Mouse (Mus musculus) gastrocnemius, adult 2 months (tissue): ENCODE results near the gene C4bp. TPM values are rescaled to one million over a fixed set of nuclear protein-coding genes. Genes with fewer than 3 reads are reported as not detected.
"Not testable (repeated sequence)": the region's sequence is repeated elsewhere in the genome, so short reads cannot be mapped to it uniquely, and the experiment has no call there.

Experiments
- DNase-seq: peaks from one replicate; pipeline ENCODE4 v3.0.0; 2022
- H3K27ac ChIP-seq: fragments of 200-600 bp; 2 replicates; pipeline ENCODE4 v1.8.1; 2022; ENCODE audit warnings: mild to moderate bottlenecking
- H3K4me3 ChIP-seq: fragments of 200-600 bp; 2 replicates; pipeline ENCODE4 v1.8.1; 2022; ENCODE audit warnings: mild to moderate bottlenecking, moderate library complexity
- CTCF ChIP-seq: fragments of 200-600 bp; IDR thresholded peaks from 2 replicates; pipeline ENCODE4 v1.8.1; 2022; ENCODE audit warnings: antibody characterized with exemption, mild to moderate bottlenecking, moderate library complexity
- intact Hi-C: fragments of 180-260 bp; cut with DNase I; formaldehyde crosslinking; loops from one replicate; pipeline ENCODE4 v1.15.1; 2025
- long read RNA-seq, 2 experiments: library from polyadenylated mRNA; stranded (forward); transcript quantifications; one replicate each; pipeline ENCODE4 v2.0.0; 2021
- total RNA-seq, 2 experiments: library from RNA; stranded (reverse); gene quantifications; 2 replicates each; pipeline ENCODE4 v1.2.3; 2021

Gene C4bp
- not detected for total RNA-seq
- long read RNA-seq, experiment 1: 0 reads
- long read RNA-seq, experiment 2: 0 reads

- intact Hi-C loops: no loop called here
- no peak for TF ChIP-seq CTCF
- no peak for DNase-seq
These were observed at the start of gene C4bp for GRCm38 (mm10) chr1:130661454-130661853. TSS of gene C4bp (minus strand) at chr1:130661632.

GRCm38 (mm10) chr1:130710283-130711080, 49.0 kb upstream of the C4bp start:
- intact Hi-C loops: loop anchor here (10.0 kb wide), 1 partner anchor 354 kb away; no protein-coding TSS in a partner anchor
- Histone ChIP-seq H3K4me3 (no peak overlapping the region), H3K27ac (no peak overlapping the region)
- no peak for DNase-seq
- no peak for TF ChIP-seq CTCF

More at GRCm38 (mm10) chr1:130661454-130661853, at the start of gene C4bp:
- Histone ChIP-seq H3K27ac (no peak within 1 kb of the TSS), H3K4me3 (no peak within 1 kb of the TSS)

GRCm38 (mm10) chr1:130703613-130704012, 42.2 kb upstream of the C4bp start:
- no peak for DNase-seq
- H3K27ac ChIP-seq: no peak overlapping the region
- no peak overlapping the region for H3K4me3 ChIP-seq
- intact Hi-C loops: no loop called here
- no peak for TF ChIP-seq CTCF

- H3K4me3 ChIP-seq: no peak overlapping the region
- H3K27ac ChIP-seq: no peak overlapping the region
- TF ChIP-seq CTCF: no peak
- DNase-seq: no peak
- intact Hi-C loops: no loop called here
These were observed 40.5 kb upstream of the C4bp start for GRCm38 (mm10) chr1:130701976-130702375.

GRCm38 (mm10) chr1:130699937-130700633, 38.7 kb upstream of the C4bp start:
- H3K27ac ChIP-seq: no peak overlapping the region
- no peak for TF ChIP-seq CTCF
- H3K4me3 ChIP-seq: no peak overlapping the region
- DNase-seq: peak; percentile 48
- intact Hi-C loops: loop anchor here (10.0 kb wide), 1 partner anchor 95 kb away; no protein-coding TSS in a partner anchor

GRCm38 (mm10) chr1:130698601-130699000, 37.2 kb upstream of the C4bp start:
- intact Hi-C loops: loop anchor here (10.0 kb wide), 1 partner anchor 96 kb away; no protein-coding TSS in a partner anchor
- H3K4me3 ChIP-seq: no peak overlapping the region

GRCm38 (mm10) chr1:130683905-130684304, 22.5 kb upstream of the C4bp start:
- no peak overlapping the region for H3K27ac ChIP-seq
- DNase-seq: no peak
- intact Hi-C loops: no loop called here
- no peak overlapping the region for H3K4me3 ChIP-seq
- TF ChIP-seq CTCF: no peak

More at GRCm38 (mm10) chr1:130698601-130699000, 37.2 kb upstream of the C4bp start:
- H3K27ac ChIP-seq: no peak overlapping the region
- no peak for TF ChIP-seq CTCF
- DNase-seq: no peak

- intact Hi-C loops: no loop called here
- DNase-seq: no peak
- Histone ChIP-seq H3K4me3 (no peak overlapping the region), H3K27ac (no peak overlapping the region)
- TF ChIP-seq CTCF: no peak
These were observed 20.4 kb upstream of the C4bp start for GRCm38 (mm10) chr1:130681656-130682413.

- intact Hi-C loops: no loop called here
- DNase-seq: no peak
- no peak overlapping the region for H3K4me3 ChIP-seq
- no peak for TF ChIP-seq CTCF
- H3K27ac ChIP-seq: no peak overlapping the region
These were observed 19.6 kb upstream of the C4bp start for GRCm38 (mm10) chr1:130681075-130681474.

GRCm38 (mm10) chr1:130678551-130678950, 17.1 kb upstream of the C4bp start:
- no peak for DNase-seq
- no peak overlapping the region for H3K27ac ChIP-seq
- intact Hi-C loops: no loop called here
- H3K4me3 ChIP-seq: no peak overlapping the region
- TF ChIP-seq CTCF: no peak

GRCm38 (mm10) chr1:130663576-130663975, 2.1 kb upstream of the C4bp start:
- H3K4me3 ChIP-seq, H3K27ac ChIP-seq, DNase-seq, intact Hi-C loops: not testable (repeated sequence)

GRCm38 (mm10) chr1:130659641-130660040, 1.8 kb downstream of the C4bp start:
- intact Hi-C loops: not testable (repeated sequence)

More at GRCm38 (mm10) chr1:130659641-130660040, 1.8 kb downstream of the C4bp start:
- H3K27ac ChIP-seq, DNase-seq, H3K4me3 ChIP-seq: not testable (repeated sequence)
